Mouse (Mus musculus) mature B cell (primary cell): ENCODE results near the gene Arhgap15.

Experiments
- in situ Hi-C: fragments of 300-500 bp; cut with MboI; formaldehyde crosslinking; loops from 2 replicates; pipeline ENCODE4 v1.14.3; 2019

Arhgap15 gene

DNA sequence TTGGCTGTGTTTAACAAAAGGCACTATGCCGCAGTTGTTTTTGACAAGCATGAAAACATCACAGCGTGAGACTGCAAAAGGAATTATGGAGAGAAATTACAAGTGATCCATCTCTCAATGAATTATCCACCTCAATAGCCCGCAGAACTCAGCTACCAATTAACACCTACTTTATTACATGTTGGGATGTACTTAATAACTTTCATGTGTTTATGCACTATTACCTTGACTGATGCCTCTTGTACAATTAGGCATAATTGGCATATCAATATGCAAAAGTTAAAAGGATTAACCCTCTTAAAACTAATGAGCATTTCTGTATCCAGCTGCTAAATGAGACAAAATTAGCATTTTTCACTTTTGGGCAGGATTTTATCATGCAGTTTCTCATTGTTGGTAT is 33.5 kb downstream of the Arhgap15 start:
- in situ Hi-C loops, result no loop called here

DNA sequence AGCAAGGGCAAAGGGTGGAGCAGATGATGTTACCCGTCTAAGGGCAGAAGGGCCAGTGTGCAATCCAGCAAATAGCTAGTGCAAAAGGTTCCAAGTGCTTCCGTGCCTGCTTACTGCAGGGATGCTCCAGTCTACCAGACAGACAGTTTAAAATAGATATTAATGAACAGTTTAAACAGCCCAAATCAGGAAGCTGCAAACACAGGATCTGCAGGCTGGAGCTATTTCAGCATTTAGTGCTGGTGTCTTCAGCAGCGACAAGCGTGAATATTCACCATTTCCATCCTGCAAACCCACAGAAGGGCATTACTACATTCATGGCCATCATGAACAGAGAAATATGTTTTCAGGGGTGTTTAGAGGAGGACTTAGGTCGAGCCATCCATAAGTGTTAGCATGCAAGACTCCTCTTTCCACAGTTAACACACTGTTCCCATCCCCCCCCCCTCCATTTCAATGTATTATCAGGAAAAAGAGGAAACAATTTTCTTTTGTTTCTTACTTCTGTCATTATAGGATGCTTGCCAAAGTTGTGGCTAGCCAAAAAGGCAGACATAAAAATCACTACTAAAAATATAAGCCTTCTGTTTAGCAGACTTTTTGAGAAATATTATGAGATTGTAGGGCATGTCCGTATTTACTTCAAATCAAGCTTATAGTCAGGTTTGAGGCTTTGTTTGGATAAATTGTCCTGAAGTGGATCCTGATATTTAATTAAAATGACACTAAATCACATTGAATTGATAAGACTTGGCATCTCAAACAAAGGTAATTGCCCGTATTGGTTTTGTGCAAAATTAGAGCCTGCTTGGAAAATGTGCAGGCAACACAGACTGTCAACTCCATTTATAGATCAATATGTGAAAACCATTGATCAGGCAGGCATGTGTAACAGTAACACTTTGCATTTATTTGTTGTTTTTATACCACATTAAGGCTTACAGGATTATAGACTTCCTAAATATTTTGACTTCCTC is 35.4 kb downstream of the Arhgap15 start:
- in situ Hi-C loops, result no loop called here

DNA sequence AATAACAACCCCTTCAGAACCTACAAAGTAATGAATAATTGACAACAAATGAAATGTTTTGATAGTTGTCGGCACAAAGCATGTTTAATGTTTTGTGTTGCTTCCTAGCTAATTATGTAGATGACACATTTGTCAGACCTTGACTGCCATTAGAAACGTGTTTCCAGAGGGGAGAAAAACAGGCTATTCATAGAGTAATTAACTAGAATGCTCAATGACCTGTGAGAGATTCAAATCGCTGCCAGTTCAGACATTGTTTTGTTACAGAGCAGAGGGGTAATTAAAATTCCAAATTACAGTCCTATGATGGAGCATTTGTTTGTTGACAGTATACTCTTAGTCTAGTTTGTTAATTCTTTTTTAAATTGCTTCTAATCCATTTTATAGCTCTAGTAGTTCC is 37.5 kb downstream of the Arhgap15 start:
- in situ Hi-C loops, result no loop called here

DNA sequence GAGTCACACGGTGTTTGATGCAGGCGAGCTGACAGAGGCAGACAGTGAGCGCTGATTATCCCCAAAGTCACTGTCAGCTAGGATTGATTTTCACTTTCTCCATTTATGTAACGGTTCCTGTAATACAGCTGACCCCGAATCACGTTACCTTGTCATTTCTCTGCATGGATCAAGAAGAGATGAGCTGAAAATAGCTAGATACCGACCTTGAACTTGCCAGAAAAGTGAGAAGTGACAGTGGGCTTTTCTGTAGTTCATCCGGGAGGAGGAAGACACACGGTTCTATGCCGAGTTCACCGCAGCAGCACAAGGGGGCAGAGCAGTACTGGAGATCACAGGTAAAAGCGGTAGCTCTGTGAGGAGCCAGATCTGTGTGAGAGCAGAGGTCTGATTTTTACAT is 38.5 kb downstream of the Arhgap15 start:
- in situ Hi-C loops, result no loop called here

DNA sequence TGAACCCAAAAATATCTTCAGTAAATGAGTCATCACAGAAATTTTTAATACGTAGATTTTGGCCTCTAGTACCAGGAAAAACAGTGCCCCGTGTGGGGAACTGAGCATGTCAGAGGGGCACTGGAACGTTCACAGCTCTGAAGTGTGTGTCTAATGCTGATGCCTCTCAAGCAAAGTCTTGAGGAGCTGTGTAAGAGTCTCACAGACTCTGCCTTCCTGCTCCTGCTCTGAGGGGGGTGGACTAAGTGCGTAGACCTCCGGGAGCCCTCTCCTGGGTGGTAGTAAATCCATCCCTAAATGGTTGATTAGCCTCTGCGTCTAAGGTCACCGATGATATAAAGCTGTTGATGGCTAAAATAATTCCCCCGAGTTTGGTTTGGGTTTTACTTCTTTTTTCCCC is 39.9 kb downstream of the Arhgap15 start:
- in situ Hi-C loops, result no loop called here

DNA sequence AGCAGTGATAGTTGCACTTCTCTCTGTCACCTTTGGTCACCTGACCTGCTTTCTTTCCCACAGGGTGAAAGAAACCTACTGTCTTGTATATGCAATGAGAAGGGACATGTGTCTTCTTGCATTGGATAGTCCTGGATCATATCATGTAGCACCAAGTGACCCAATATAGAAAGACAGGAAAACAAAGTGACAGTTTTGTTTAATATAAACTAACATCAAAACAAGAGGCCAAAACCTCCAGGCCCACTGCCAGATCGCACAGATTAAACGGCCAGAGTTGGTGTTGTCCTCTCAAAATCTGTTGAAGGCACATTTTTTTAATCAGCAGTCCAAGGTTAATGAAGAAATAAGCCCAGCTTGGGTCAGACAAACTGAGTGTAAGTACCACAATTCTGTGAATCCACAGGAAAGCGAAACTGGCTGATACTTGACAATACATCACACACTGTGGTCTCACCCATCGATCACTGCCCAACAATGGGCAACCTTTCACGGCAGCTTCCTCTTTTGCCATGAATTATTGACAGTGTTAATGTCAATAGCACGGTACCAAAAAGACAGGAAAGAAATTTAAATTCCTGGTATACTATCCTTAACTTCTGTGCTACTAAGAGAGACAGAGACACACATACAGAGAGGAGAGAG is 41.5 kb downstream of the Arhgap15 start:
- in situ Hi-C loops, result no loop called here

DNA sequence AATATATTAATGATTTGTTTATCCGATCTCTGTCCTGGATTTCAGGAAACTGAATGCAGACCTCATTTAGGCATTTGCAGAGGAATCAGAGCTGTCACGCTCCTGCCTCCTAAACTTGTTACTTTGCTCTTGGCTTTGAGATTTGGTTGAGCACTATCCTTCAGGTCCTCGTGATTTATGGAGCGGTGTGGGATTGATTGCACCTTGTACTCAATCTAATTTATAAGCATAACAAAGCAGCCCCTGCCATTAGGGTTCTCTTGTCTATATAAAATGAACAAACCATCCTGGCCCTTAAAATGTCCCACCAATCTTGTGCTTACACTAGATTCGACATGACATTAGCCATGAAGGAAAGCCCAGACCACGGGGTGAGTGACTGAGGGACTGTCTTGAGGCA is 43.0 kb downstream of the Arhgap15 start:
- in situ Hi-C loops, result no loop called here

DNA sequence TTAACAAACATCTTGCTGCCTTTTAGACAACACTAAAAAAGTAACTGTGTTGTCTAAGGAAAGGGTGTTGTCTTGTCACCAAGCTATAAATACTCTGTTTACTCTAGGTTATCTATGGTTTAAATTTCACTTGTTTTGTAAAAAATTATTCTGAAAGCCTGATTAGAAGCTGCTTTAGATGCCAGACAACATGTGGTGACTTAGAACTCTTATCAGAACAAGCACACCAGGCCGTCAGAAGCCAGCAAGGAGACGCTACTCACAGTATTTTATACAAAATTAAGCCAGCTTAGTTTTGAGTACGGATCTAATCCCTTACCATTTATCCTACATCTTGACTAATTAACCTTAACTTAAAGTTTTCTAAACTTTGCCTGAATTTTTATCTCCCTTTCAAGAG is 44.5 kb downstream of the Arhgap15 start:
- in situ Hi-C loops, result no loop called here

DNA sequence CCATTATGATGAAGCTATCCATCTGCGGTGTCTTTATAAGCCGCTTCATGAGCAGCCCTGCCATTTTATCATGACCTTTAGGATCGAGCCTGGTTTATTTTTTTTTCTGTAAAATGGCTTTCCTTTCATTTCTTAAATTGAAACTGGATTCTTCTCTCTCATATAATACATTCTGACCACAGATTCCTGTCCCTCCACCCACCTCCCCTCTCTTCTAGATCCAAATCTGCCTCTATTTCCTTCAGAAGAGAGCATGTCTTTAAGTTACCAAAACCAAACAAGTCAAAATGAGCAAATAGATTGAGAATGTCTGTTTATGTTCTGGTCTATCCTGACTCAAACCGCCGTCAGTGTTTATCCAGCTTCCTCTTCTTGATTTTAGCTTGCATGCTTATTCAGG is 46.1 kb downstream of the Arhgap15 start:
- in situ Hi-C loops, result no loop called here

DNA sequence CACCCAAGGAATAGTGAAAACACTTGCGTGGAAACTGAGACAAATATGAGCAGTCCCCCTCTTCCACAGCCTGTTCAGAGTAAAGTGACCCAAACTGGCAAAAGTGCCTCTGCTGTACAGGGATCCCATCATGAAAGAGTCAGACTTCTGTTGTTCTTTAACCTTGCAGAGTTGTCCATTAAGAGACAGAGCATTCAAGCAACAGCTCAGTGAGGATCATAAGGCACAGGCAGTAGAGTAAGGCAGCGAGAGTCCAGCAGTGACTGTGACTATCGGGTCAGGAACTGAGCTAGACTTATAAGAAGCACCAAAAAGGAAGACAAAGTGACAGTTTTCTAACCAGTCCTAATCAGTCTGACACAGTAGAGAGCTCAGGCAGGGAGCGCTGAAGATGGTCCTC is 47.8 kb downstream of the Arhgap15 start:
- in situ Hi-C loops, result no loop called here

DNA sequence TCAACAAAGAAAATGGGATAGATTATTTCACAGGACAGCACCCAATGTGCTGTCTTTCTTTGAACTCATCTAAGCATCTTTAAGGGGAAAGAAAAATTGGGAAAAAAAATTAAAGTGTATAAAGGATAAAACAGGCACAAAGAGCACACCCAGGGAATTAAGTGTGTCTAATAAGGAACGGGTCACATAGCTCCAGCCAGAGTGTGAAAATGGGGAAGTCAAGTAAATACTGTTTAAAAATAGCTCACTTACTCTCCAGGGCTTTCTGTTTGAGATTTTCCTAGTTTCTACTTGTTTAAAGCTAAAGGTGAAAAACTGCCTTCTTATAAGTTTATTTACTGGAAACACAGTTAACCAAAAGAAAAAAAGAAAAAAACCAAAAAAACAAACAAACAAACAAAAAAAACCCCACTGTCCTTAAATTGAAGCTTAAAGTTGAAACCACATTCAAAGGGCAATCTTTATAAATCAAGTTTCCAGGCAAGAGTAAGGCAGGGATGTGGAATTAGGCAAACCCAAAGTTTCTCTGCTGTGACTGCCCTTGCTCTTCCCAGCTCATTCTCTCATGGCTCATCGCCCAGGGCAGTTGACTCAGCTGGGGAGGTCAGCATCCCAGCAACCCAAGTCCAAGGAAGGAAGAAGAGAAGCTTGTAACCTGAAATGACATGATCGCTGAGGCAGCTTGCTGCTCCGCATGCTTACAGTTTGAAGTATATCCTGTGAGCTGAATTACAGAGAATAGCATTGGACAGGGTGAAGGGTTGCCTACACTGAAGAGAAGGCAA is 57.5 kb downstream of the Arhgap15 start:
- in situ Hi-C loops, result no loop called here

DNA sequence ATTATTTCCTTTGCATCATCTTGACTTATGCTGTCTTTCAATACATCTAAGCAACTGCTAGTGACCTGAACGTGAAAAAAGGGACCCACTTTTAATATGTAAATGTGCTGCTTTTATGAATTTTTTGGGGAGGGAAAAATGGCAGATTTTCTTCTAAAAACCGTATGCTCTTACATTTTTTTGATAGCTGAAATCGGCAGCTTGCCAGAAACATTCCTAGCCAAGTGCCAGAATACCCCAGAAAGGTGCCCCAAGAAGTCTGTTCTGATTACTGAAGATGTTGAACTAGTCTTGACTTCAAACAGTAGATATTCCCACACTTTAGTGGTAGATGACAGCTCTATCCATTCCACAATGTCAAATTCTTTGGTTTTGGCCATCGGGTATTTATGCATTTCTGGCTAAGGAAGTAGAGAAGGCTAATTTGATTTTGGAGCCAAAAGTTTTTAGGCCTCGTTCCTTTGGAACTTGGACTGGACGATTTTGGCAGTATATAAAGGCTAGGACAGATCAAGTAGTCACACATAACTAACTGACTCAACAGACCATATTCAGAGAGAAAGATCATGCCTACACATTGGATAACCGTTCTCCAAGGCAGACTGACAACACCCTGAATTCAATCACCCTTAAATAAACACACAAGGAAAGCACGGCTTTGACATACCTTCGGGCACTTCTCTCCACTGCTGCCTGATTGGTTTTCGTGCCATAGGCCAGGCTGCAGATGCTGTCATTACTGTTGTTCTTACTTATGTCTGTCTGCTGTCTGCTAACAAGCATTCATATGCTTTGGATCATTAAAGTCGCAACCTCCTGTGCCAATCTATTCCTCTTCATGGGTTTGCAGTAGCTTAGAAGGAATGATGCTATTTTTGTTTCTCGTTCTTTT is 67.5 kb downstream of the Arhgap15 start:
- in situ Hi-C loops, result no loop called here

DNA sequence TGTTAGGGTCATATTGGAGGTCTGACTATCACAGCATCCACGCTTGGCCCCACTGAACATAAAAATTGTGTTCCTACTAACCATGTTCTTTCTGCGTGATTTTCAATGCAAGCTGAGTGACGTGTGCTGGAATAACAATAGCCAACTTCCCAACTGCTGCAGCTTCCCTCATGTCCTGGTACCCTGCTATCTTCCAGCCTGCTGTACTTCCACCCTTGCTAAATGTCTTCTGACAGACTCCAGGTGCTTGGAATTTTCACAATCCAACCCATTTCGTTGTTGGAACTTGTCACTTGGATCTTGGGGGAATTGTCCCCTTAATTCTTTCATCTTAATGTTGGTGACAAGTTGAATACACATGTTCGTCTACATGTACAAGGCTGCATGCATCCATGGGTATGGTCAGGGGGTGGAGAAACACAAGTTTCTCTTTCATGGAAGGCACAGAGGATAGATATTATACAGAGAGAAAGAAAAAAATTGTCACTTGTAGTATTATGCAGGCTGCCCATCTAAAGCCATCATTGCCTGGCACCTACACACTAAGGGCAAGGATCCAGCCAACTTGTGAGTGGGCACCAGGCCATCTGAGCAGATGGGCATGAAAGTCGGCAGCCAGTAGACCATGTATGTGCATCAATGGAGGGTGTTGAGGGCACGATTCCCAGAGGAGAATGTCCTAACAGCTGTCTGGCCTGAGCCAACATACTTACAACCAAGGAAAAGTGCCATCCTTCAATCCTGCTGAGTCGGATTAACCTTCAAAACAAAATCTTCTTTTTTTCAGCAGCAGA is 68.4 kb downstream of the Arhgap15 start:
- in situ Hi-C loops, result no loop called here

DNA sequence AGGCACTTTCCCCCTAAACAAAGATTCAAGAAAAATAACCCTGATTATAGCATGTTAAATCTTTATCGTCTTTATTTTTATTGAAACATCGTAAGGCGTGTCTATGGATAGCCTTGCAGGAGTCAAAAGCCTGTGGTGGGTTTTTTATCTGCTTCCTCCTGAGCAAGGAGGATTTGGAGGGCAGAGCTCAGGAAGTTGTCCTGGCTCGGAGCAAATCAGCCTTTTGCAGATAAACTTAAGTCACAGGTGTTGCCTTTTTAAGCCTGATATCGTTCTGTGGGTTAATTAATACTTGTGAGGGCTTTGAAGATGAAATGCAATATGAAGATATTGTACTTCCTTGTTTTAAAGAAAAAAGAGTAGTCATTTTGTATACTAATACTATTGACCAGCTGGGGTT is 87.3 kb downstream of the Arhgap15 start:
- in situ Hi-C loops, result no loop called here

DNA sequence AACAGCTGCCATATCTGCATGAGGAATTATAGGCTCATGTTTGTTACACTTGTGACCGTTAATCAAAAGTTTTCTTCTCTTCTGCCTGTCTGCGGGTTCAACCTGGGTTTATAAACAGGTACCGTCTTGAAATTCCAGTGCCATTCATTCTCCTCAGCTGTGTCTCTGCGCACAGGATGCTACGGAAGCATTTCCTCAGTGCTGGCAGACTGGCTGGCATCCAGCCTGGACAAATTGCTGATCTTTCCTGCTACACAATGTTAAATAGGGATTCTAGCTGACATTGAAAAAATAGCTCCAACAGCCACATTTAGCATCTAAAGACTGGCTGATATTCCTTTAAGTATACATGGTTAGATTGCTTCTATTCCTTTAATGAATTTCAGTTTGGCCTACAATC is 93.0 kb downstream of the Arhgap15 start:
- in situ Hi-C loops, result loop anchor here (10.0 kb wide), 1 partner anchor 117 kb away; no protein-coding TSS in a partner anchor

DNA sequence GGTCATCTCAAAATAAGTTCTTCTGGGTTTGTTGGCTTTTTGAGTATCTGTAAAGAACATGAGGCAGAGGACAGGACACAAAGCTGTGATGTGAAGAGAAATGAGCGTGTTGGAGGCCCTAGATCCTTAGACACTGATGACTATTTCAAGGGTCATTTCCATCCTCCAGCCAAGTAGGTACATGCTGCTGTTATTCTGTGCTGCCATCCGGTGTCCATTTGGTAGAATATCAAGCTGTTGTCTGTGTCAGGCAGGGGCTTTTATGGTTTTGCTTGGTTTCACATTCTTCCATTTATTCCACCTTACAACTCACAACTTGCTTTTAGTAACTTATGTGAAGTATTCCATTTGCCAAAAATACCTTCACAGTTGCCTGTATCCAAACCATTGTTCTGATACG is 102.6 kb downstream of the Arhgap15 start:
- in situ Hi-C loops, result no loop called here

DNA sequence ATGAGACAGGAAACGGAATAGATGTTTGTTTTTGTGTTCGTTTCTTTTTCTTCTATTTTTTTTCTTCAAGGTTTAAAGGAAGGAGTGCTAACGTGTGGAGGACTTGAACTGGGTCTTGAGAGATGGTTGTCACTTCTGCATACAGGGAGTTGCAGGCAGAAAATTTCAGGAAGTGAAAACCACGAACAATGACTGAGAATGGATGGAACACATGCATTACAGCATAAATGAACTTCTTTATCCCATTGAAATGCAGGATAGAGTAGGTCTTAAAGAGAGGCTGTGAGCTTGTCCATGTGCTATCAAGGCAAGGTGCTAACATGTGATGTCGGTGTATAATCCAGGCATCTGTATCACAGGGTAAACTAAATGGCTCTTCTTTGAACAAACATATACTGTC is 114.1 kb downstream of the Arhgap15 start:
- in situ Hi-C loops, result no loop called here

DNA sequence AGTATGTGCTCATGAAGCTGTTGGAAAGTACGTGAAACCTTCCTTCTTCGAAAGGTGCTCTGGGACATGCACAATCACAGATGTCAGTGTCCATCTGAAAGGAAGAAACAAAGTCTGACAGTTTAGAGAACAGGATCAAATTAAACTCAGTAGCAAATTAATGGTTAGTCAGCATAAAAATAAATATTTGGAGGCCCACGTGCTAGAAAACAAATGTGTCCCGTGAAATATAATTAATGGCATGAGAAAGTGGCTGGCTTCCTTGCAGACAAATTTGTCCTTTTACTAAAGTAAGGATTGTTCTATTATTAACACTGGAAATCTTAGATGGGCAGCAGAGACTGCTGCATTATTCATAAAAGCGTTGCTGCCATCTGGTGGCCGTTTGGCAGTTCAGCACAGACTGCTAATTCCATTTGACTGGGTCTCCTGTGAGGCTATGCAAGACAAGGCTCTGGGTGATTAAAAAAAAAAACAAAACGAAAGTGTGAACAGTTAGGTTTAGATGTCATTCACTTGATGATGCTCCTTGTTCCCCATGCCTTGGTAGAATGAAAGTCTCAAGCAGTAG is 153.9 kb downstream of the Arhgap15 start:
- in situ Hi-C loops, result no loop called here

DNA sequence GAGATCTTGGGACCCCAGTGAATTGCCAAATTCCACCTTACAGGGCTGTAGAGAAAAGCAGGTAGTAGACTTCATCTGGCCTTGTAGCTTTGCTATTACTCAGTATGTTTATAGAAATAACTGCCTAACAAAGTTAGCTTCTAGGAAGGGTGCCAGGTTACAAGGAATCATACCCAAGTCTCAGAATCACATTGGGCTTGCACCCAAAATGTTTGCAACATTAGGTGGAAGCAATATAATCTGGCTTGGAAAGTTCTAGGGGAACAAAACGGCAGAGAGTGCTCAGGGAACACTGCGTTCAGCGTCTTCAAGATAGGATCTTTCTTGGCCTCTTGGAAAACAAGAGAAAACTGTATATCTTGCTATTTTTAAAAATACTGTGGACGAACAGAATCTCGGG is 158.9 kb downstream of the Arhgap15 start:
- in situ Hi-C loops, result no loop called here

DNA sequence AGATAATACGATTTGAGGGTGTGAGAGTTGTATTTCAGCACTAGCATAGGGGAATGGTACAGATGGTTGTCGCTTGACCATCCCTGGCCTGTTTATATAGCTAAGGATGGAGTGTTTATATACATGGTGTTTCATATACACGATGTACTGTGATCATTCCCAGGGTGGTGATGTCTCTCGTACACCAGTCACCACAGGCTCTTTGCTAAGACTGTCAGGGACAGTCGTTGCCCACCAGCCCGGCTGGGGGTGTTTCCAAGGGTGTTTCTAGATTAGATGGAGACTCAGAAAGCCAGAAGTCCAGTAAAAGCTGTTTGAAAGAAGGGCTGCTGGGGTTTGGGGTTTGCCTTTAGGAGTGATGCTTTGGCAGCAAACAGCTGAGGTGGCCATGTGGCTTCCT is 165.5 kb downstream of the Arhgap15 start:
- in situ Hi-C loops, result no loop called here
